11 mouse cellular contexts compared by ENCODE assay signal in genomic region chr1:61472579-61473242, GRCm38 (mm10).
DNase-seq lines count a peak whose midpoint lies in the region; ATAC-seq and TF ChIP-seq lines count a peak whose summit lies in the region.
"Had no signal": no experiment of that assay in that cellular context is flagged by ENCODE, and none has a peak within 500 bp of the region (broad histone marks: within the 10 kb centered on the region; RNA-seq: fewer than 3 reads in every experiment).

No protein-coding gene starts in this region.

- H3K9me3 ChIP-seq in neural tube, embryonic 12.5 days = no peaks in the 10 kb centered on the region
- H3K9me3 ChIP-seq in heart, embryonic 12.5 days (replicated peaks) = no peaks in the 10 kb centered on the region
- H3K9me3 ChIP-seq: heart, embryonic 10.5 days had no signal

- 54% methylated on average over 13 of the region's 13 CpGs for WGBS in neural tube, embryonic 12.5 days
- WGBS in heart, embryonic 12.5 days = 70% methylated on average over 13 of the region's 13 CpGs

- H3K4me2 ChIP-seq in neural tube, embryonic 12.5 days (replicated peaks) = peak overlapping the region; percentile 38
- H3K4me2 ChIP-seq in heart, embryonic 12.5 days = no peak overlapping the region

- no peak for TF ChIP-seq CTCF in brain, embryonic 14.5 days (IDR thresholded peaks at IDR 0.05; ENCODE audit: borderline replicate concordance, extremely low read depth, insufficient read depth, insufficient read length)

- peaks cover 5% of the 10 kb centered on the region; the same call in 1 of the 2 replicates for H3K4me1 ChIP-seq in neural tube, embryonic 12.5 days
- H3K4me1 ChIP-seq in heart, embryonic 12.5 days (replicated peaks) = no peaks in the 10 kb centered on the region
- H3K4me1 ChIP-seq: heart, embryonic 10.5 days had no signal

- no peak overlapping the region; the same call in 1 of the 2 replicates for H3K9ac ChIP-seq in neural tube, embryonic 12.5 days
- H3K9ac ChIP-seq in heart, embryonic 12.5 days = no peak overlapping the region

- DNase-seq in brain, embryonic 14.5 days (ENCODE audit: low read depth) = peak; percentile 85
- peak; percentile 8 to 27 for DNase-seq in frontal cortex, postnatal 14 days (ENCODE audit: low spot score in 2 of 2)
- peak; percentile 21 to 32 for DNase-seq in layer of hippocampus, postnatal 10 days (ENCODE audit: low spot score in 2 of 2)
- no peak for DNase-seq in urinary bladder, adult 18-20 months (ENCODE audit: low spot score in 2 of 2)
- DNase-seq in MN1 (ENCODE audit: low spot score) = no peak
- no peak for DNase-seq in thymus, postnatal 36 days
- DNase-seq: kidney, adult 2 months; thymus, adult 2 months had no signal

- H3K36me3 ChIP-seq in neural tube, embryonic 12.5 days = no peaks in the 10 kb centered on the region
- no peaks in the 10 kb centered on the region for H3K36me3 ChIP-seq in heart, embryonic 12.5 days
- H3K36me3 ChIP-seq: heart, embryonic 10.5 days had no signal

- no peak for TF ChIP-seq POLR2A in brain, embryonic 14.5 days (IDR thresholded peaks at IDR 0.05; ENCODE audit: borderline replicate concordance, extremely low read depth, insufficient read depth, insufficient read length, poor library complexity, severe bottlenecking)

- peak overlapping the region; percentile 64 for H3K27ac ChIP-seq in neural tube, embryonic 12.5 days
- H3K27ac ChIP-seq in heart, embryonic 12.5 days (ENCODE audit: poor library complexity, severe bottlenecking) = no peak overlapping the region
- H3K27ac ChIP-seq: heart, embryonic 10.5 days had no signal

- no peaks in the 10 kb centered on the region for H3K27me3 ChIP-seq in neural tube, embryonic 12.5 days (replicated peaks)
- no peaks in the 10 kb centered on the region for H3K27me3 ChIP-seq in heart, embryonic 12.5 days (replicated peaks)

- H3K4me3 ChIP-seq in neural tube, embryonic 12.5 days = no peak overlapping the region
- no peak overlapping the region for H3K4me3 ChIP-seq in heart, embryonic 12.5 days
- H3K4me3 ChIP-seq: heart, embryonic 10.5 days had no signal

- peak; percentile 65; the same call in 1 of the 2 replicates for ATAC-seq in neural tube, embryonic 12.5 days (ENCODE audit: low FRiP score, low read depth)
- no peak for ATAC-seq in heart, embryonic 12.5 days (ENCODE audit: insufficient number of reproducible peaks, low FRiP score)

Comparison
In these comparisons a context has a peak if more than half of its experiments do, and no peak if none do; other contexts are left out.
1. DNase-seq: peak in brain, embryonic 14.5 days (single experiment), frontal cortex, postnatal 14 days (2 of 2) and layer of hippocampus, postnatal 10 days (2 of 2); none in urinary bladder, adult 18-20 months (0 of 2), MN1 (single experiment) and thymus, postnatal 36 days (0 of 2).